8 mouse cellular contexts compared by ENCODE assay signal in the genomic region with DNA sequence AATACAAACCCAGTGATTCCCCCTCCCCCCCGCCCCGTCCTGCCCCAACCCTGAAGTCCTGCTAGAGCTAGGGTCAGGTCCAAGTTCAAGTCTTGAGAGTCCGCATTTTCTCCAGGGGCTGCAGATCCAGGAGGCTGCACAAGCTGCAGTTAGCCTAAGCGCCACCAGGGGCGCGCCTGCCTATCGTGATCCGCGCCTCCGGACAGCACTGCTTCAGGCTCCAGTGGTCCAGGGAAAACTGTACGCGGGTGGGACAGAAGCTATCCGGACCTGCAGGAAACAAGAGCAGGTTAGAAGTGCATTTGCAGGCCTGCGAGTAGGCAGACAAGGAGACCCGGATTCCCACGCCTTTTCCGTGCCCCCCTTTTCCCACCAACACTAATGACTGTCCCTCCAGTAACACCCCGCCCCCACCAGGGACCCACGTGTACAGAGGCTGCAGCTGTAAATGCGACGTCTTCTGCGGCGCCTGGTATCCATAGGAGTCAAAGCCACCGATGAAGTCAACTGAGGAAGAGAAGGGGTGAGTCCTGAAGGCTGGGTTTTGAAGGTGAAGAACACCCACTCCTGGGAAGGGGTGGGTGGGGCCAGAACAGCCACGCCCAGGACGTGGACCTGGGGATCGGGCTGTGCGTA. TPM values are rescaled to one million over a fixed set of nuclear protein-coding genes. Genes with fewer than 3 reads are reported as not detected.
DNase-seq lines count a peak whose midpoint lies in the region; ATAC-seq lines count a peak whose summit lies in the region.

No protein-coding gene starts in this region.

- no peak overlapping the region for H3K9ac ChIP-seq in hindbrain, embryonic 12.5 days

- H3K27ac ChIP-seq in hindbrain, embryonic 12.5 days, result no peak overlapping the region

- H3K4me1 ChIP-seq in hindbrain, embryonic 12.5 days, result peaks cover 5% of the 10 kb centered on the region; the same call in 1 of the 2 replicates

- WGBS in hindbrain, embryonic 12.5 days, result 23% methylated on average over 28 of the region's 28 CpGs

- H3K4me3 ChIP-seq in hindbrain, embryonic 12.5 days, result no peak overlapping the region

- H3K4me2 ChIP-seq in hindbrain, embryonic 12.5 days (replicated peaks), result no peak overlapping the region; the same call in 1 of the 2 replicates

- peak; percentile 85 for DNase-seq in R1 (ENCODE audit: low read depth, low spot score)
- peak; percentile 88 to 94 for DNase-seq in cerebellum, postnatal 25 days
- DNase-seq in frontal cortex, postnatal 25 days (ENCODE audit: low spot score in 2 of 2), result peak; percentile 68 to 71
- peak; percentile 67 to 71 for DNase-seq in layer of hippocampus, postnatal 36 days
- DNase-seq in lung, postnatal 4 days, result peak; percentile 73 to 80
- peak; percentile 62 for DNase-seq in right cerebral cortex, adult 18-20 months
- peak; percentile 80 for DNase-seq in urinary bladder, postnatal 14 days (ENCODE audit: low spot score)

- peaks cover 49% of the 10 kb centered on the region for H3K36me3 ChIP-seq in hindbrain, embryonic 12.5 days

- H3K9me3 ChIP-seq in hindbrain, embryonic 12.5 days (replicated peaks), result no peaks in the 10 kb centered on the region

- peak; percentile 51 for ATAC-seq in hindbrain, embryonic 12.5 days (ENCODE audit: low FRiP score)

- no peaks in the 10 kb centered on the region for H3K27me3 ChIP-seq in hindbrain, embryonic 12.5 days

RNA-seq across cellular contexts. Expression of a gene that starts 42.2 kb away (rescaled TPM):
- 13.9 and 16.2 TPM in 2 replicates for polyA plus RNA-seq in hindbrain, embryonic 12.5 days (2016; fragmentation: Nextera tagmentation; extraction: Ambion mirVana)
- total RNA-seq in layer of hippocampus, postnatal 36 days (2021), result 10 to 100 TPM; 37.4 to 39.2 TPM
